Mouse (Mus musculus) heart, embryonic 13.5 days (tissue): ENCODE results near the gene Cdca4. TPM values are rescaled to one million over a fixed set of nuclear protein-coding genes. Genes with fewer than 3 reads are reported as not detected.

Source experiments
- ATAC-seq: fragments of 200-750 bp; cut with Nextera tagmentation; 2 replicates; pipeline ENCODE4 v1.8.0; 2017; ENCODE audit warnings: moderate TSS enrichment; ENCODE audit not compliant: insufficient number of reproducible peaks, low FRiP score, low TSS enrichment; ENCODE audit errors: extremely low read depth
- H3K27ac ChIP-seq: fragments of 300-500 bp; sonication (generic); replicated peaks from 2 replicates; pipeline ENCODE4 v1.5.1; 2015; ENCODE audit warnings: moderate library complexity, mild to moderate bottlenecking, inconsistent platforms
- H3K27me3 ChIP-seq: fragments of 300-500 bp; sonication (generic); replicated peaks from 2 replicates; pipeline ENCODE4 v1.6.1; 2015; ENCODE audit warnings: mild to moderate bottlenecking, inconsistent platforms
- H3K36me3 ChIP-seq: fragments of 300-500 bp; sonication (generic); 2 replicates; pipeline ENCODE4 v1.6.1; 2015; ENCODE audit warnings: mild to moderate bottlenecking, inconsistent platforms
- H3K4me1 ChIP-seq: fragments of 300-500 bp; sonication (generic); 2 replicates; pipeline ENCODE4 v1.6.1; 2015; ENCODE audit warnings: inconsistent platforms
- H3K4me2 ChIP-seq: fragments of 300-500 bp; sonication (generic); 2 replicates; pipeline ENCODE4 v1.6.1; 2015; ENCODE audit warnings: inconsistent platforms, mild to moderate bottlenecking, moderate library complexity
- H3K4me3 ChIP-seq: fragments of 300-500 bp; sonication (generic); 2 replicates; pipeline ENCODE4 v1.5.1; 2015; ENCODE audit warnings: moderate library complexity, mild to moderate bottlenecking, inconsistent platforms
- H3K9ac ChIP-seq: fragments of 300-500 bp; sonication (generic); 2 replicates; pipeline ENCODE4 v1.6.1; 2015; ENCODE audit warnings: inconsistent platforms, mild to moderate bottlenecking, moderate library complexity
- H3K9me3 ChIP-seq: fragments of 300-500 bp; sonication (generic); 2 replicates; pipeline ENCODE4 v1.6.1; 2016; ENCODE audit warnings: inconsistent platforms
- WGBS: fragments of 180-500 bp; shearing (Covaris S2); methylation state at CpG from one replicate; pipeline ENCODE4 v1.1.7; 2015; ENCODE audit warnings: mixed read lengths; 5-methylcytosine and 5-hydroxymethylcytosine counted together
- polyA plus RNA-seq: library from polyadenylated mRNA; unstranded; fragments of >200 nt; fragmentation: Nextera tagmentation; extraction: Ambion mirVana; gene quantifications from 2 replicates; pipeline ENCODE4 v1.2.1, GENCODE M21; 2015

Cdca4 gene
- polyA plus RNA-seq, 1 experiment from 2014 or later: 49.1 TPM

DNA sequence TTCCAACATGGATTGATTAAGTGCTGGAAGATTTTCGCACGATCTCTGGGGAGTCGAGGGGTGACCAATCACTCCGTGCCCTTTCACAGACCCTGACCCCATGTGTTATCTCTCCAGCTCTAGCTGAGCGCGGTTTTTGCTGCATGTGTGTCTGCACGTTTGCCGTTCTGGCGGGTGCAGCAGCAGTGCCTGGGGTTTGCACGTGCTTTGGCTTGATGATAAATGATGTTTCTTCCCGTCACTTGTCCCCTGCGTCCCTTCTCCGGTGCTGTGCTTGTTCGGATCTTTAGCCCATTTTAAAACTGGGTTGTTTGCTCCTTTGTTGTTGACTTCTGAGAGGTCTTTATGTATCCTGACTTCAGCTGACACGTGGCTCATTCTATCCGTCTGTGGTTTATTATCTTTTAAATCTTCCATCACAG is 40.6 kb upstream of the Cdca4 start:
- Histone ChIP-seq H3K4me3 (no peak overlapping the region; the same call in 1 of the 2 replicates), H3K27ac (no peak overlapping the region), H3K4me2 (peak overlapping the region; percentile 49), H3K4me1 (peaks cover 30% of the 10 kb centered on the region), H3K27me3 (peaks cover 70% of the 10 kb centered on the region), H3K9ac (peak overlapping the region; percentile 11; the same call in 1 of the 2 replicates), H3K9me3 (no peaks in the 10 kb centered on the region), H3K36me3 (no peaks in the 10 kb centered on the region)
- ATAC-seq: no peak
- WGBS: 4% methylated on average over 16 of the region's 16 CpGs

DNA sequence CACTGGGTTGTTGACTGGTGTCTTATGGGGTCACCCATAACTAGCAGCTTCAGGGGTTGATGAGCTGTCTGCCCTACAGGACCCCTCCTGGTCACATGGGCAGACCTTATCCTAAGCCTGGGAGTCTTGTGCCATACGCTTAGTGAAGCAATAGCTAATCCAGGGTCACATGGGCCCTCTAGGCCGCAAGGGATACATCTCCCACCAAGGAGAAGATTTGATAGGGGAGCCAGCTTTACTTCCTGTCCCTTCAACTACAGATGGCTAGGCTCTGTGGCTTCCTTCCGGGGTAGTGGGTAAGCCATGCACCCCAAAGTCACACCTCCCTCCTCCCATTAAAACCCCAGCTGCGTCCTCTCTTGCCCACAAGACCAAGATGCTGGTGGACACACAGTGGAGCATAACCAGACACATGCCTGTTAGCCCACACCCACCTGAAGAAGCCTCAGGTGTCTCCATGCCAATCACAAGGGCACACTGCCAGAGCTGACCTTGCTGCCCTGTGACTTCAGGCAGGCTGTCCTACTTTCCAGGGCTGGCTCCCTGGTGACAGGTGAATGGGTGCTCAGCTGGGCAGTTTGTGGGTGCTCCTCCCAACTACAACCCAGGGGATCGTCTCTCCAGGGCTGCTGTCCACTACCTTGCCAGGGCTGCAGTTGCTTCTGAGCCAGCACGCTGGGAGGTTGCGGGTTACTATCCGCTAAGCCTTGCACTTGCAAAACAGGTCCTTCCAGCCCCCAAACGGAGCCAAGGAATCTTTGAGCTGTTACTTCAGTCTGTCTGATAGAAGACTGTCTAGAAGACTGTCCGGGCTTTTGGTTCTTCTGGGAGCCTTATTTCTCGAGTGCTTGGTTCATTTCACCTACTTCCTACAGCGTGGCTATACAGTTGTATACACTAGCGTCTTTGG is 39.2 kb upstream of the Cdca4 start, which contains the start of gene Gpr132:
Gpr132 (minus strand) TSS at position 51 of the 910 bp plus-strand sequence.
- H3K4me1 ChIP-seq: peaks cover 19% of the 10 kb centered on the region
- no peak for ATAC-seq
- peaks cover 57% of the 10 kb centered on the region for H3K27me3 ChIP-seq
- no peak within 1 kb of the TSS for H3K4me2 ChIP-seq
- no peaks in the 10 kb centered on the region for H3K9me3 ChIP-seq
- H3K27ac ChIP-seq: no peak within 1 kb of the TSS
- no peak within 1 kb of the TSS for H3K9ac ChIP-seq
- H3K4me3 ChIP-seq: no peak within 1 kb of the TSS
- H3K36me3 ChIP-seq: no peaks in the 10 kb centered on the region
- WGBS: 60% methylated on average over 13 of the region's 13 CpGs

- Histone ChIP-seq H3K4me3 (no peak overlapping the region), H3K27ac (no peak overlapping the region), H3K9ac (no peak overlapping the region), H3K4me2 (no peak overlapping the region), H3K4me1 (peaks cover 18% of the 10 kb centered on the region), H3K27me3 (peaks cover 45% of the 10 kb centered on the region), H3K36me3 (no peaks in the 10 kb centered on the region), H3K9me3 (no peaks in the 10 kb centered on the region)
- 83% methylated on average over 7 of the region's 7 CpGs for WGBS
- no peak for ATAC-seq
These were observed 38.0 kb upstream of the Cdca4 start for GRCm38 (mm10) chr12:112867106-112867674.

DNA sequence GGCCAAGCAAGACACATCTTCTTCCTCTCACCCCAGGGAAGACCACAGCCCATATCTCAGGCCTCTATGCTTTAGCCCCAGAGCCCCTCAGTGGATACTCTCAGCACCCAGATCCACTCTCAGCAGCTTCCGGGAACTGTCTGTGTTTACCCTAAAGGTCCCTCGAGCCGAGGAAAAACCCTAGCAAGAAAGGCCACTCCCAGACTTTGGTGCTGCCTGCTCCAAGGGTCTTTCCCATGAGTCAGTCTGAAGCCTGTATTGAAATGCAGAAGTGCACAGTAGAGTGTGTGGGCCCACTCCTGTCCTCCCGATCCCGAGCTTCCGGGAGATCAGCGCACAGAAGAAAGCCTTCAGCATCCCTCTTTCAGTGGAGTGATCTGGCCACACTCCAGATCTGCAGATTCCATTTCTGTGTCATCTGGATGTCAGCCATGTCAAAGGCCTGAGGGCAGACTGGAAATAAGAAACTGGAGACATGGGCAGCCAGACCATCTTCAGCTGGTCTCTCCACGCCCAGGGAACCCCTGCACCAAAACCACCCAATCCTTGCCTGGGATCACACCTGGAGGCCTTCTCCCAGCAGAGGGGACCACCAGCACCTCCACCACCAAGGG is 37.4 kb upstream of the Cdca4 start:
- Histone ChIP-seq H3K36me3 (no peaks in the 10 kb centered on the region), H3K4me3 (no peak overlapping the region), H3K9me3 (no peaks in the 10 kb centered on the region), H3K27ac (no peak overlapping the region), H3K4me1 (peaks cover 22% of the 10 kb centered on the region), H3K27me3 (peaks cover 39% of the 10 kb centered on the region), H3K9ac (peak overlapping the region; percentile 16; the same call in 1 of the 2 replicates), H3K4me2 (no peak overlapping the region)
- WGBS: 51% methylated on average over 8 of the region's 8 CpGs
- ATAC-seq: no peak

- no peak for ATAC-seq
These were observed 35.6 kb upstream of the Cdca4 start for GRCm38 (mm10) chr12:112864804-112865203.

DNA sequence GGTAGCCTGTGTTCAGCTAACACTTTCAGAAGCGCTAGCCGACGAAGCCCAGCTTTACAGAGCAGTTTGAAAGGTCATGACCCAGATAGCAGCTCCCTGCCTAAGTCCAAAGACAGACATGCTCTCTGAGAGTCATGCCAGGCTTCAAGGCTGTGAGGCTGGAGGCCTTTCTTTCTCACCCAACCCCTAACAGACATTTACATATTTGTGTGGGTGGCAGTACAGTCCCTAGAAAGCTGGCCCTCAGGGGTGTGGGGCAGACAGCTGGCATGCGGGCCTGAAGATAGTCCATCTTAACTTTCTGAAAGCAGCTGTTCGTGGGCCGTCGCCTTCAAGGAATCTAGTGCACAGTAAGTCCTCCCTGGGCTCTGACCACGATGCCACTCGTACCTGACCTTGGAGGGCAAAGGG is 32.7 kb upstream of the Cdca4 start:
- no peaks in the 10 kb centered on the region for H3K36me3 ChIP-seq
- 0 out of 2 replicates have a peak, but pooled peaks cover 9% of the 10 kb centered on the region for H3K27me3 ChIP-seq
- ATAC-seq: no peak
- H3K4me3 ChIP-seq: no peak overlapping the region
- no peak overlapping the region for H3K4me2 ChIP-seq
- no peaks in the 10 kb centered on the region for H3K9me3 ChIP-seq
- WGBS: 62% methylated on average over 9 of the region's 9 CpGs
- no peak overlapping the region for H3K9ac ChIP-seq
- no peak overlapping the region for H3K27ac ChIP-seq
- H3K4me1 ChIP-seq: peaks cover 13% of the 10 kb centered on the region; the same call in 1 of the 2 replicates

More at GRCm38 (mm10) chr12:112864804-112865203, 35.6 kb upstream of the Cdca4 start:
- no peaks in the 10 kb centered on the region for H3K9me3 ChIP-seq
- no peak overlapping the region for H3K4me3 ChIP-seq
- no peak overlapping the region for H3K9ac ChIP-seq
- no peaks in the 10 kb centered on the region for H3K36me3 ChIP-seq
- H3K4me1 ChIP-seq: peaks cover 17% of the 10 kb centered on the region
- H3K27ac ChIP-seq: no peak overlapping the region
- no peak overlapping the region for H3K4me2 ChIP-seq
- 81% methylated on average over 7 of the region's 7 CpGs for WGBS
- H3K27me3 ChIP-seq: peaks cover 23% of the 10 kb centered on the region

DNA sequence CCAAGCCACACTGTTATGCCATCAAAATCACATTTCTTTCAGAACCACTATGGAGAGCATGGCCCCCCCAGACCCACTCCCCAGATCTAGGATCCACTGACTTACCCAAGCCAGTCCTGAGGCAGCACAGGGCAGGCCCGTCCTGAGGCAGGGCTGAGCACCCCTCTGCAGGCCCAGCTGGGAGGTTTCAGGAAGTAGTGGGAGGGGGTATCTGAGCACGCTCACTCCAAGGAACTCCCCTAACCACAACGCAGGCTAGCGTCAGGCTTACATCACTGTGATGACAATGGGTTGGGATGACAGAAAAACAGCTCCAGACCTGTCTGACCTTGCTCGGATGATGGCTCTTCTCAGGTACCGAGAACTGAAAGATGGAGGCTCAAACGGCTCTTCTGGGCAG is 31.5 kb upstream of the Cdca4 start:
- no peak overlapping the region for H3K4me3 ChIP-seq
- H3K27ac ChIP-seq: no peak overlapping the region
- no peak for ATAC-seq

GRCm38 (mm10) chr12:112859930-112860329 is 30.7 kb upstream of the Cdca4 start:
- Histone ChIP-seq H3K4me2 (no peak overlapping the region), H3K9ac (no peak overlapping the region), H3K4me1 (peaks cover 5% of the 10 kb centered on the region; the same call in 1 of the 2 replicates), H3K36me3 (no peaks in the 10 kb centered on the region), H3K27ac (no peak overlapping the region), H3K9me3 (no peaks in the 10 kb centered on the region), H3K27me3 (no peaks in the 10 kb centered on the region), H3K4me3 (no peak overlapping the region)
- 67% methylated on average over 8 of the region's 8 CpGs for WGBS
- ATAC-seq: no peak

More for the DNA sequence above, 31.5 kb upstream of the Cdca4 start:
- H3K4me2 ChIP-seq: no peak overlapping the region
- peaks cover 5% of the 10 kb centered on the region; the same call in 1 of the 2 replicates for H3K4me1 ChIP-seq
- H3K36me3 ChIP-seq: no peaks in the 10 kb centered on the region
- 59% methylated on average over 7 of the region's 7 CpGs for WGBS
- H3K9ac ChIP-seq: no peak overlapping the region
- 0 out of 2 replicates have a peak, but pooled peaks cover 2% of the 10 kb centered on the region for H3K27me3 ChIP-seq
- H3K9me3 ChIP-seq: no peaks in the 10 kb centered on the region

- no peak; the same call in 1 of the 2 replicates for ATAC-seq
- H3K4me1 ChIP-seq: peaks cover 5% of the 10 kb centered on the region; the same call in 1 of the 2 replicates
- no peaks in the 10 kb centered on the region for H3K27me3 ChIP-seq
- no peak overlapping the region for H3K4me3 ChIP-seq
- no peak overlapping the region for H3K4me2 ChIP-seq
- no peak overlapping the region for H3K27ac ChIP-seq
- no peaks in the 10 kb centered on the region for H3K9me3 ChIP-seq
- H3K36me3 ChIP-seq: no peaks in the 10 kb centered on the region
- H3K9ac ChIP-seq: no peak overlapping the region
- 81% methylated on average over 9 of the region's 9 CpGs for WGBS
These were observed 29.5 kb upstream of the Cdca4 start for GRCm38 (mm10) chr12:112858581-112859336.

DNA sequence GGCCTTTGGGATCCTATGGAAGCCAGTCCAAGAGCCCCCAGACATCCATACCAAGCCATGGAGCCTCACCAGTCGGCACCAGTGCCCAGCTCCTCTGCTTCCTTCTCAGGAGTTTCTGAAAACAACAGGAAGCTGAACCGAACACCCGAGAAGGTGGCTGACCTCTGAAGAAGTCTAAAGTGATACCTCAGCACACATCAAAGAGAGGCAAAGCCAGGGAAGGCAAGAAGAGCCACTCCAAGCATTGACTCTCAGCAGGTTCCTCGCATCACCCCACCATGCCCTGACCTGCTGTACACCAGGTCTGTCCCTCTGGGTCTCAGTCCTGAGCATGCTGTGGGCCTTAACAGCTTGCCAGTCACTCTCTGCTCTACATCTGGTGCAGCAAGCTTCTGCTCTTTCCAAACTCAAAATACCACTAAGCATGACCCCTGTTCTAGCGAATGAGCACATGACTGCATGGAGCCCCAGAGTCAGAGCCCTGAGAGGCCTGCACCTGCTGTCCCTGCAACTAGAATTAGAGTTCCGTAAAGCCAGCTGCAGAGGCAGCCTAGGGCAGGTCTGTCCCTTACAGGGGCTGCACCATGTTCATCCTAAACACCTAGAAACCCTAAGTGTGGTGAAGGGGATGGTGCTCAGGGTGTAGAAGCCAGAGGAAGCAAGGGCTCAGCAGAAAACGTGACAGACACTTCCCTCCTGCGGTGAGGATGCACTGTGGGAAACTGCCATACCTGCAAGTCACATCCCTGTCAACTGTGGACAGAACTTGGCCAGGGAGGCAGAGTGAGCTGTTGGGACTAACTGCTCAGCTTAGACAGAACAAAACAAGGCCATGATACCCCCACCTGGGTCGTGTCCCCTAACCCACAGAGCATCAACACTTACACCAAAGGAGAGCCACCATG is 28.1 kb upstream of the Cdca4 start:
- no peaks in the 10 kb centered on the region for H3K9me3 ChIP-seq
- H3K9ac ChIP-seq: no peak overlapping the region
- no peak for ATAC-seq
- H3K4me3 ChIP-seq: no peak overlapping the region
- 61% methylated on average over 9 of the region's 9 CpGs for WGBS
- H3K36me3 ChIP-seq: no peaks in the 10 kb centered on the region
- peaks cover 5% of the 10 kb centered on the region; the same call in 1 of the 2 replicates for H3K4me1 ChIP-seq
- no peaks in the 10 kb centered on the region for H3K27me3 ChIP-seq
- no peak overlapping the region for H3K4me2 ChIP-seq
- H3K27ac ChIP-seq: no peak overlapping the region
